Mouse (Mus musculus) heart, adult 18-20 months (tissue): ENCODE data around the gene Gdap1l1. TPM values are rescaled to one million over a fixed set of nuclear protein-coding genes. Genes with fewer than 3 reads are reported as not detected.
"Not testable (repeated sequence)": the region's sequence is repeated elsewhere in the genome, so short reads cannot be mapped to it uniquely, and the experiment has no call there.

Experiments
- DNase-seq, 2 experiments: peaks; one replicate each; pipeline ENCODE4 v3.0.0; 2021 to 2022; ENCODE audit warnings: mixed read lengths in 1 of 2
- long read RNA-seq, 2 experiments: library from polyadenylated mRNA; stranded (forward); transcript quantifications; one replicate each; pipeline ENCODE4 v2.0.0; 2021
- total RNA-seq, 2 experiments: library from RNA; stranded (reverse); gene quantifications; 2 replicates each; pipeline ENCODE4 v1.2.3; 2021

The Gdap1l1 gene
- not detected for total RNA-seq
- long read RNA-seq, experiment 1: 0 reads
- long read RNA-seq, experiment 2, partial matches to known transcripts: 0 of 1 reads
- long read RNA-seq, experiment 2, other reads (novel, unspliced or antisense): 0 of 1 reads

DNA sequence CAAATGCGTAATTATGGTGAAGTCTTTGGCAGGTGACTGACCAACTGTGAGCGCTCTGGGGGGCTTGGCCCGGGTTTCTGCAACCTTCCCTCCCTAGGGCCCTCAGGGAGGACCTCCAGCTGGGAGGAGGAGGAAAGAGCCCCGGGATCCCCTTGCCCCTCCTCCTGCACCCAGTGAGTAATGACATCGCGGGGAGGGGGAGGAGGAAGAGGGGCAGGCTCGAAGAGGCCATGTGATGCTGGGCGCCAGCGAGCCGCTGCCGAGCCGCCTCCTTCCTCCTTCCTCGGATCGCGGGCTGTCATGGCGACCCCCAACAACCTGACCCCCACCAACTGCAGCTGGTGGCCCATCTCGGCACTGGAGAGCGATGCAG lies at the start of gene Gdap1l1:
Gene Gdap1l1, plus strand, starts transcription at position 231 of the 373 bp plus-strand sequence.
- DNase-seq: no peak

- DNase-seq: peak; percentile 80 to 86
These were observed 45.8 kb upstream of the Gdap1l1 start for GRCm38 (mm10) chr2:163392436-163392835.

GRCm38 (mm10) chr2:163393241-163393640 lies 45.0 kb upstream of the Gdap1l1 start:
- DNase-seq: no peak

- peak in 1 of 2 experiments; percentile 38 for DNase-seq
These were observed 44.3 kb upstream of the Gdap1l1 start for GRCm38 (mm10) chr2:163393976-163394375.

- DNase-seq: peak in 1 of 2 experiments; percentile 41
These were observed 43.3 kb upstream of the Gdap1l1 start for GRCm38 (mm10) chr2:163394977-163395376.

DNA sequence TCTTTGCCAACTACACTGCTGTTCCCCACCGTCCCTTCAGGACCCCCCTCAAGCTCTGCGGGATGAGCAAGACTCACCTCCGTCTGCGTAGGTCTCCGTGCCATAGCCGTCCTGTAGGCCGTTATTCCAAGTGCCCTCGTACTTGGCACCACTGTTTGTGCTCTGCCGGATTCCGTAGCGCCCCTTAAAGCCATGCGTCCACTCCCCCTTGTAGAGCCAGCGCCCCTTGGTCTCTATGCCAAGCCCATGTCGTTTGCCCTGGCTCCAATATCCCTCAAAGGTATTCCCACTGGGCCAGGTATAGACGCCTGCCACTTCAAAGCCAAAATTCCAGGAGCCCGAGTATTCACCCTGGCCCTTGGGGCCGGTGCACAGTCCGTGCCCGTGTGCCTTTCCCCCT lies 41.2 kb upstream of the Gdap1l1 start:
- DNase-seq: no peak

DNA sequence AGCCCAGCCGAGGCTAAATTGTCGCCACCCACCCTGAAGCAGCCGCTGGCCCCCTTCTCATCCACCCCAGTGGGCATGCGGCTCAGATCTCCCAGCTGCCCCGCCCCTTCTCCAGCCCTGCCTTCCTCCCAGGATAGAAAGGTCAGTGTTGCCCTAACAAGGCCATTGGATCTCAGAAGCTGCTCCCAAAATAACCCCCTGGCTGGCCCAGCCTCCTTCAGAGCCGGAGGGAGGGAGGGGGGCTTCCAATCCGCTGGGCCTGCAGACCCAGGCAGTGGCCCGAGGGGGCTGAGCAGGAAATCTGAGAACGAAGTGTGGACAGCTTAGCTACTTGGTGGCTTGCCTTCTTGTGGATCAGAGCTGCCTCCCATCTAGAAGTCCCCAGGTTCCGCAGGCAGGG lies 40.4 kb upstream of the Gdap1l1 start, which contains the start of gene Jph2:
Gene Jph2, minus strand, starts transcription at position 89 of the 400 bp plus-strand sequence.
- DNase-seq: peak; percentile 85 to 90

DNA sequence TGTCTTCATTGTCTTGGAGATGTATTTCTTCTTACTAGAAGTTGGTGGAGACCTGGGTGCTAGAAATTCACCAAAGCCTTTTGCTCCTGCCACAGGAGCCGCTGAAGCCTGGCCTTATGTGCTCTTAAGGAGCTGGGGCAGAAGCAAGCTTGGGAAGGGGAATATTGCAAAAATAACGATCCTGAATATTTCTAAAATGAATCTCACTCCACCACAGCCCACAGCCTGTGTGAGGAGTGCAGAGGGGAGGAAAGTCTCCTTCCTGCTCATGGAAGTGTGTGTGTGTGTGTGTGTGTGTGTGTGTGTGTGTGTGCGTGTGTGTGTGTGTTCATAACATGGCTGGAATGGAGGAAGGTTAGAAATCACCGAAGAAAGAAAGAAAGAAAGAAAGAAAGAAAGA lies 39.5 kb upstream of the Gdap1l1 start:
- DNase-seq: peak in 1 of 2 experiments; percentile 40

- peak; percentile 76 to 87 for DNase-seq
These were observed 39.1 kb upstream of the Gdap1l1 start for GRCm38 (mm10) chr2:163399222-163399621.

DNA sequence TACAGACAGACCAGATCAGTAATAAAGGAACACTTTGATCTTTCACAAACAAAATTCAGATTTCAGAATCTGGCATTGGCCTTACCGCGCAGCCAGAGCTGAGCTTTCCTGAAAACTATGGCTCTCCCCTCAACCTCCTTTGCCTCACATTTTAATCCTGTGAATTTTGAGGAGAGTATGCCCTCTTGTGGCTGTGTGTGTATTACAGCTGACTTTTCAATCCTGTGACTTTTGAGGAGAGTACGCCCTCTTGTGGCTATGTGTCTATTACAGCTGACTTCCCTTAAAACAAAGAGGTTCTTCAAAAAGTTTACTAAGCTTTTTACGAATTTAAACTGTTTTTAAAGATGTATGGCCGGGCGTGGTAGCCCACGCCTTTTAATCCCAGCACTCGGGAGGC lies 37.1 kb upstream of the Gdap1l1 start:
- peak; percentile 80 to 93 for DNase-seq

- no peak for DNase-seq
These were observed 34.0 kb upstream of the Gdap1l1 start for GRCm38 (mm10) chr2:163404037-163404815.

- DNase-seq: no peak
These were observed 28.1 kb upstream of the Gdap1l1 start for GRCm38 (mm10) chr2:163410211-163410610.

GRCm38 (mm10) chr2:163411344-163411743 lies 26.9 kb upstream of the Gdap1l1 start:
- DNase-seq: not testable (repeated sequence)

DNA sequence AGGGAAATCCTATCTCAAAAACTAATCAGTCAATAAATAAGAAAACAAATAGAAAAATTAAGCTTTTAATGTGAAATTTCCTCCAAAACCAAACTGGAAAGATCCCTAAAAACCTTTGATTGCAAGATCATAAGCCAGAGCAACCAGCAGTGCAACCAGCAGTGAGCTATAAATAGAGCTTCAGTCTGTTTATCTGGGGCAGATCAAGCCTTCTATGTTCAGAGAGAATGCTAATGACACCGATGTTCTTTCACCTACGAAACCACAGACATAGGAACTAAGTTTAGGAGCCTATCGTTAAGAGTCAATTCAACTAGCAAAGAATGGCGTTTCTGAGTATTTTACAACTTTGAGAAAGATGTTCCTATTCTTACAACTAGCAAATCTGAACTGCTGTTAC lies 26.4 kb upstream of the Gdap1l1 start:
- no peak for DNase-seq

GRCm38 (mm10) chr2:163412419-163412818 lies 25.9 kb upstream of the Gdap1l1 start:
- DNase-seq: no peak

DNA sequence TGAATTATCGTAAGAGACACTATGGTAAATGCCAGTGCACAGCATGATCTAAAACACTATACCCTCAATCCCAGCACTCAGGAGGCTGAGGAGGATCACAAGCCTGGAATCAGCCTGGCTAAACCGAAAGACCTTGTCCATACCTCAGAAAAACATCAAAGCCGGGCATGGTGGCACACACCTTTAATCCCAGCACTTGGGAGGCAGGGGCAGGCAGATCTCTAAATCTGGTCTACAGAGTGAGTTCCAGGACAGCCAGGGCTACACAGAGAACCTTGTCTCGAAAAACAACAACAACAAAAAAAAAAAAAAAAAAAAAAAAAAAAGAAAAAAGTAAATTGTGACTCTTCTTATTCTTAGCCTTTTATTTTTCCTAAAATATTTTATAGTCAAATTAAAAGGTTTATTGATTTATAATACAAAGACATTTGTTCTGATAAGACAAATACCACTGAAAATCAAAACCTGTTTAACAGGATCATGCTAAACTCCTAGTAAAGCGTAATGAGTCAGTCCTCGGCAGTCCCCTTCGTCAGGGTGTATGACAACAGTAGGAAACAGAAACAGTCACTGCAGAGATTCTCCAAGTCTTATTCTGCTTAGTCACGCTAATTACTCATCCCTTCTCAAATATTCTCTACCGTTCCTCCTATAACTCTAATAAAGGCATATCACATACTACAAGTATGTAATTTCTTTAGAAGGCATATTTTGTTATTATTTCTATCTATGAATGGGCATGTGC lies 25.3 kb upstream of the Gdap1l1 start:
- no peak for DNase-seq

DNA sequence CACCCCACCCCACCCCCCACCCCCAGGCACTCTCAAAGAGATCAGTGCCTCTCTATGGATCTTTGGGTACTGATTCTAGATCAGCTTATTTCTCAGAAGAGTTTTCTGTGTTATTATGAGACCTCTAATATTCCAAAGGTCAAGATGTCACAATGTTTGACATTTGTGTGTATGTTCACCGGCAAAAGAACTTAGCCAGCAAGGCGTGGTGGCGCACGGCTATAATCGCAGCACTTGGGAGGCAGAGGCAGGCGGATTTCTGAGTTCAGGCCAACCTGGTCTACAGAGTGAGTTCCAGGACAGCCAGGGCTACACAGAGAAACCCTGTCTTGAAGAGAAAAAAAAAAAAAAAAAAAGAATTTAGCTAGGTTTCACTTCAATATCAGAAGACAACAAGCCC lies 21.2 kb upstream of the Gdap1l1 start:
- no peak for DNase-seq

DNA sequence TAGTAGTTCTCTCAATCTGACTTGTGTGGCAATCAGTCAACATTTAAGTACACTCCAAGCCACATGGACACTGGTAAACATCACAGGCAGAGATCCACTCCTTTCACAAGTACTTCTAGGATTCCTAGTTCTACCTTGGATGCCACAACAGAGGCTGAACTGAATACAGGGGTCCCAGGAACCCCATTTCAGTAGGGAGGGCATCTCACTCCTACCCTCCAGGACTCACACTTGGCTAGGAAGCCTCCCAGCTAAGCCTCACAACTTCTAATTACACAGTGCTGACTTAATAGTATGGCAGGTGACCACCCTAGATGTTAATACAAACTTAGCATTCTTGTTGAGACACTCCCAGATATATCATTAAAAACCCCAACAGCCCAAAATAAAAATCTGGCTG lies 20.4 kb upstream of the Gdap1l1 start:
- no peak for DNase-seq

GRCm38 (mm10) chr2:163418841-163419345 lies 19.4 kb upstream of the Gdap1l1 start:
- no peak for DNase-seq

DNA sequence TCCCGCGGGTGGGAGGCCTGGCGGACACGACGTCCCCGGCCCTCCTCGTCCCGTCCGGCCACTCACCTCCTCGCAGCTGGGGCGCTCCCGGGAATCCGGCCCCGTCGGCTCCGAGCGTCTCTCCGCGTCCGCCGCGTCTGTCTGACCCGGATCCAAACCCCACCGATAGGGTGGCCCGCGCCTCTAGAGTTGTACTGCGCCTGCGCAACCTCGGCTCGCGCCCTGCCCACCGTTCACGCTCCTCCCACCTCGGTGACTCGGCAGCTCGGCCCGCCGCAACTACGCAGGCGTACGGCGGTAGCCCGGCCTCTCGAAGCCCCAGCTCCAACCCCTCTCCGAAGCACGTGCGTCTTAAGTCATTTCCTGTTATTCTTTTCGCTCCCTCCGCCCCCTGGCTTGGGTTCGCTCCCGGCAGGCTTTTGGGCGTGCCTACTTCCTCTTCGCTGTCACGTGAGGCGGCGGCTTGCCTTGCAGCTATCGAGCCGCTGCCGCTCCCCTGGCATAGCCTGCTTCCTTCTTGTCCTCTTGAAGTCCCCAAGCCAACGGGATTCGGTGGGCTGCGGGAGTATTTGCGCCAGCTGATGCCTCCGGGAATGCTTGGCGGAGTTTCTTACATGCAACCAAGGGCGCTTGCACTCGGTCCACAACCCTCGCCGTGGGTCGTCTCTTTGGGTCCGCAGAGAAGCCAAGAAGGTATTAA lies 18.8 kb upstream of the Gdap1l1 start:
- DNase-seq: peak; percentile 99 to 100

GRCm38 (mm10) chr2:163420366-163420886 lies 17.9 kb upstream of the Gdap1l1 start:
- DNase-seq: no peak
